Mouse (Mus musculus): Measurements from ENCODE around the gene Gm11985. TPM values are rescaled to one million over a fixed set of nuclear protein-coding genes. Genes with fewer than 3 reads are reported as not detected.

The Gm11985 gene
- polyA plus RNA-seq (2012; rRNA removed) = not detected in 2 replicates

DNA sequence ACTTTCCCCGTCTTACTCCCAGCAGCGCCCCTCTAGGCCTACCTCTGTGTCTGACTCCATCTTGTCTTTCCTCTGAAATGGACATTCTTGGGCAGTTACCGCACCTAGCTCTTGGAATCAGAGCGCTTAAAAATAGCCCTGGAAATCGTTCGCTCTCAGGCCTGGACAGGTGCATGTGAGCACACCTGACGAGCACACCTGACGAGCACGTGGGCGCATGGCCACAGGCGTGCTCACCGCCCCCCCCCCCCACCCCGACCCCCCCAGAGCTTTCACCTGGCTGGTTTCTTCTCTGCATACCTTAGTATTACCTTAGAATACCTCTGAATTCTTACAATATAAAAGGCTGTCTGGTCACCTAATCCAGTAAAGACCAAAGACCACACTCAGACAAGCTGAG is at the start of gene Gm11985:
Gene Gm11985, minus strand, starts transcription at position 101 of the 400 bp plus-strand sequence.

DNA sequence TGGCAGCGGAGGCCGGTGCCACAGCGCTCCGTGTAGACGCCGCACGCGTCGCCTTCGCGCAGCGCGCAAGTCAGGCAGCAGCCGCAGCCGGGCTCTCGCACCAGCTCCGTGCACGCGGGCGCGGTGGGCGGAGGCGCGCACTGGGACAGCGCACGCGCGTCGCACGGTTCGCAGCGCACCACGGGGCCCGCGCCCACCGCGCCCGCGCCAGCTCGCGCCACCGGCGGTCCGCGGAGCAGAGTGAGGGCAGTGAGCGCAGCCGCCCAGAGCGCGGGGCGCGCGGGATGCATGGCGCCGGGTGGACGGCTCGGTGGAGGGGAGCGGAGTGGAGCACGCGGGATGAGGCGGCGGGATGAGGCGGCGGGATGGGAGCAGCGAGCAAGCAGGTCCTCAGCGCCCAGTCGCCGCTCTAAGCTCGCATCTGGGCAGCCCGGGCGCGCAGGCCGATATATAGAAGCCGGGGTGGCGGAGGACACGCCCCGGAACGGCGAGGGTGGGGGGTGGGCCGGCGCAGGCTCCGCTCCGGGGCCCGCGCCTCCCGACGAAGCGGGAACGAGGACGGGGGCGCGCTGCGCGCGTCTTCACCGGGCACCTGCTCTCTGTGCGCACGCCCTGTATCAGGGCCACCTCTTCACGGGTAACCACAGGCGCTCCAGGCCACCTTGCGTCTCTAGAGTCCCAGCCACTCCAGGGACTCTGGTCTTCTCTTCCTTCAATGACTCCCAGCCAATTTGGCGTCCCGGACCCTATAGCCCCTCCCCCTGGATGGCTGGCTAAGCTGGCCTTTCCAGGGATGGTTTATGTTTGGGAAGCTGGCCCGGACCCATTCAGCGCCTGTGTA is 25.4 kb upstream of the Gm11985 start, which contains the start of gene Igfbp3:
Gene Igfbp3, minus strand, starts transcription at position 423 of the 841 bp plus-strand sequence.

DNA sequence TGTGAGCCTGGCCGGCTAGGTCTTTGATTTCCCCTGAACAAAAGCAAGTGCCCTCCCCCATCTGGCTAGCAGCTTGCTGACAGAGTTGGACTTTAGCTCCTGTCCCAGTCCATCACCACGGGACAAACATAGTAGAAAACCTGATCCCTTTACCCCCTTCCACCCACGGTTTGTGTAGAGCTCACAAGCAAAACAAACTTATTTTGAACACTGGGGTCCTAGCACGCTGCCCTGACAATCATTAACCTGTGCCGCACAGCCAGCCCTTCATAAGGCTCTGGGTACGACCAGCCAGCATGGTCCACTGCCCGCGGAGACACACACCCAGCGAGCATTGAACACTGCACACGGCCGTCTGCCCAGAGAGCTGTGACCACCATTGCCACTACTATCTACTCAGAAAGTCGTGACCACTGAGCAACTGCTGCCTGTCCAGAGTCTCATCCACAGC is 9.1 kb upstream of the Gm11985 start, which contains the start of gene Igfbp1:
Gene Igfbp1, plus strand, starts transcription at position 292 of the 451 bp plus-strand sequence.

Other genes starting within 250 kb of the Gm11985 start
- 0.59 and 0.67 TPM in 2 replicates for gene Adcy1, start 125.1 kb downstream of the Gm11985 start, polyA plus RNA-seq (2012; rRNA removed)
- gene Igfbp1, start 9.2 kb upstream of the Gm11985 start, polyA plus RNA-seq (2012; rRNA removed) = 0.05 TPM in 1 of 2 replicates, not detected in the other
- 34.7 and 43.8 TPM in 2 replicates for gene Igfbp3, start 25.4 kb upstream of the Gm11985 start, polyA plus RNA-seq (2012; rRNA removed)

Measured in stomach, adult 2 months (tissue).